Mouse (Mus musculus) heart, embryonic 11.5 days (tissue): Measurements from ENCODE around the gene Alg14. TPM values are rescaled to one million over a fixed set of nuclear protein-coding genes. Genes with fewer than 3 reads are reported as not detected.

Source experiments
- ATAC-seq: fragments of 200-750 bp; cut with Nextera tagmentation; replicated peaks from 2 replicates; pipeline ENCODE4 v1.8.0; 2017; ENCODE audit warnings: moderate library complexity; ENCODE audit not compliant: insufficient number of reproducible peaks, low FRiP score, low TSS enrichment
- H3K27ac ChIP-seq: fragments of 300-500 bp; sonication (generic); 2 replicates; pipeline ENCODE4 v1.5.1; 2014; ENCODE audit warnings: mild to moderate bottlenecking, low read depth, low read length
- H3K27me3 ChIP-seq: fragments of 300-500 bp; sonication (generic); 2 replicates; pipeline ENCODE4 v1.6.1; 2014; ENCODE audit warnings: mild to moderate bottlenecking, low read length, mixed read lengths; ENCODE audit not compliant: control insufficient read depth, insufficient read depth
- H3K36me3 ChIP-seq: fragments of 300-500 bp; sonication (generic); 2 replicates; pipeline ENCODE4 v1.6.1; 2014; ENCODE audit warnings: mild to moderate bottlenecking, low read length, moderate library complexity, mixed read lengths; ENCODE audit not compliant: control insufficient read depth, insufficient read depth
- H3K4me1 ChIP-seq: fragments of 300-500 bp; sonication (generic); 2 replicates; pipeline ENCODE4 v1.6.1; 2014; ENCODE audit warnings: low read length; ENCODE audit not compliant: control insufficient read depth, insufficient read depth
- H3K4me2 ChIP-seq: fragments of 300-500 bp; sonication (generic); 2 replicates; pipeline ENCODE4 v1.6.1; 2014; ENCODE audit warnings: mild to moderate bottlenecking, moderate library complexity
- H3K4me3 ChIP-seq: fragments of 300-500 bp; sonication (generic); 2 replicates; pipeline ENCODE4 v1.5.1; 2014; ENCODE audit warnings: low read depth, low read length
- H3K9ac ChIP-seq: fragments of 300-500 bp; sonication (generic); 2 replicates; pipeline ENCODE4 v1.6.1; 2014; ENCODE audit warnings: mild to moderate bottlenecking, low read depth, low read length, moderate library complexity
- H3K9me3 ChIP-seq: fragments of 300-500 bp; sonication (generic); replicated peaks from 2 replicates; pipeline ENCODE4 v1.6.1; 2016; ENCODE audit warnings: low read length; ENCODE audit not compliant: control insufficient read depth
- WGBS: fragments of 180-500 bp; shearing (Covaris S2); extraction: QIAGEN DNeasy Blood & Tissue Kit; methylation state at CpG from one replicate; pipeline ENCODE4 v1.1.7; 2014; ENCODE audit not compliant: insufficient replicate concordance; 5-methylcytosine and 5-hydroxymethylcytosine counted together
- polyA plus RNA-seq: library from polyadenylated mRNA; unstranded; fragments of >200 nt; fragmentation: Nextera tagmentation; extraction: Ambion mirVana; gene quantifications from 2 replicates; pipeline ENCODE4 v1.2.1, GENCODE M21; 2014

Alg14 gene
- polyA plus RNA-seq, 1 experiment from 2014 or later: 38.2 TPM

DNA sequence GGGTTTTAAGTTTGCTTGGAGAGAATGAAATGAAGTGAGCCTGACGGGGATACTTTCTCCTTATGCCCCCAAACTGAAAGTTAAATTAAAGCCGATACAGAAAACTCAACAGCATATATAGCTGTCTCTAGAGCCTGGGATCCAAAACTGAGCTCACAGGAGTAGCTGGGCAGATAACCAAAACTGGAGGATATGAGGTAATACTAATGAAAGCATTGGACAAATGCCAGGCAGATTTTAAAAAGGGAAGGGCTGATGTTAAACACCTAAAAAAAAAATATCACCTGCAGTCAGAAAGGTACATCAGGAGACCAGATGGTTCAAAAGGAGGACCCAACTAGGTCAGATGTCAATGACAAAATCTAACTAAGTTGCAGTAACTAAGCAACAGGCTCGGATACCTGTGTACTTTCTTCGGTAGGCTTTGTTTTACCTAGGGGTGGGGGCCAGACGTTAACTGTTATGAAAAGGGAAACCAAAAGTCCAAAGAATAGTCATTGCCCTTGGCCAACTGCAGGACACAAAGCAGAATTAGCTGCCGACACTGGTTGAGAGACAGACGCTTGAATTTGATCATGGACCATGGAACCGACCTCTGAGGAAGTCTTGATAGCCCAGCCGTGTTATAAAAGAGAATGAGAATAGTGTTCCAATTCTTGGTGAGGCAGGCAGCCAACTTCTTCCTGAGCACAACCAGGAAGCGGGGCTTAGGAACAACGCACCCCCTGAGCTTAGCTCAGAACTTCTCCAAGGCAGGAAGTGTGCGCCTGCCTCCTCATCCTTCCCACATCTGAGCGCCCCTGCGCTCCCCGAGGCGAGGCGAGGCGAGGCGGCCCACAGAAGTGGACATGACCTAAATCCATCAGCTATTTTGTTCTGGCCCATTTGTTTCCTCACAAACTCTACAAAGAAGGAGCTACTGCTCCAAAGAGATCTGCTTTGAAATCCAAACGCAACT, 32.8 kb upstream of the Alg14 start:
- ATAC-seq: no peak
- Histone ChIP-seq H3K9ac (no peak overlapping the region), H3K4me3 (no peak overlapping the region), H3K4me1 (peaks cover 2% of the 10 kb centered on the region; the same call in 1 of the 2 replicates), H3K27ac (no peak overlapping the region), H3K9me3 (no peaks in the 10 kb centered on the region), H3K36me3 (no peaks in the 10 kb centered on the region), H3K4me2 (no peak overlapping the region; the same call in 1 of the 2 replicates), H3K27me3 (peaks cover 29% of the 10 kb centered on the region)
- 66% methylated on average over 20 of the region's 20 CpGs for WGBS

DNA sequence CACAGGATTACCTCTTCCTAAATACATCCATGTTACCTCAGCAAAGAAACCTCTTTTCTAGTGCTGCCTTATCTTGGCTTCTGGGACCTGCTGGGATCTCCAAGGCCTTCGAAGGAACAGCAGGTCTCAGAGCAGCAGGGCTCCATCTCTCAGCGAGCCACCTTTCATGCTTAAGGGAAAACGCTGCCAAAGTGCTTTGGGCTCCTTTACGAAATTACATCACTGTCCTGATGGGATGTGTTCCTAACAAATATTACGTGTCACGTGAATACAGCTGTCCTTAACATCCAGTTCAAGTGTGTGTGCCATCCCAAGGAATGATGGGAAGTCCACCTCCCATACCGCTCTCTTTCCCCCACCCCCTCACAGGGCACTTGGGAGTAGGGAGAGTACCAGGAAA, 31.5 kb upstream of the Alg14 start:
- peaks cover 2% of the 10 kb centered on the region; the same call in 1 of the 2 replicates for H3K4me1 ChIP-seq
- ATAC-seq: no peak
- no peaks in the 10 kb centered on the region for H3K9me3 ChIP-seq
- no peak overlapping the region for H3K9ac ChIP-seq
- 67% methylated on average over 7 of the region's 7 CpGs for WGBS
- H3K27me3 ChIP-seq: peaks cover 35% of the 10 kb centered on the region
- no peak overlapping the region for H3K4me3 ChIP-seq
- peak overlapping the region; percentile 5; the same call in 1 of the 2 replicates for H3K4me2 ChIP-seq
- H3K27ac ChIP-seq: no peak overlapping the region
- H3K36me3 ChIP-seq: no peaks in the 10 kb centered on the region

DNA sequence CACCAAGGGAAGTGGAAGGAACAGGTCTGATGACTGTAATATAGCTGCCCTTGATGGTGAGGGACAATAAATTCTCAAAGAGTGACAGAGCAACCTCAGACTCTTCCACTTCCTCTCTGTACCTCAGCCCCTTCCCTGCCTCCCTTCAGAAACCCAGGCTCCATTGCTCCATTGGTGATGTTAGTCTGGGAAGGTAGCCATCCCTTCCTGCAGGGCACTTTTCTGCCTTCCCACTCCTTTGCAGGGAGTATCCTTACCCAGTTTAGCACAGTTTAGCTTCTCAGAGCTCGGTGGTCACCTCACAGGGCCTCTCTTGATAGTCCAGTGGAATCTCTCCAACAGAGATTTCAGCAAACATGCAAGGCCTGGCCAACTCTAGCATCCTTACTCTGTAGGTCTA, 30.7 kb upstream of the Alg14 start:
- Histone ChIP-seq H3K9ac (no peak overlapping the region), H3K27ac (no peak overlapping the region), H3K4me3 (0 out of 2 replicates have a peak overlapping the region, but pooled peaks have one; percentile 2), H3K4me2 (peak overlapping the region; percentile 29; the same call in 1 of the 2 replicates), H3K4me1 (peaks cover 2% of the 10 kb centered on the region; the same call in 1 of the 2 replicates), H3K27me3 (peaks cover 35% of the 10 kb centered on the region), H3K9me3 (no peaks in the 10 kb centered on the region), H3K36me3 (no peaks in the 10 kb centered on the region)
- WGBS: 35% methylated on average over 1 of the region's 1 CpGs
- ATAC-seq: no peak

DNA sequence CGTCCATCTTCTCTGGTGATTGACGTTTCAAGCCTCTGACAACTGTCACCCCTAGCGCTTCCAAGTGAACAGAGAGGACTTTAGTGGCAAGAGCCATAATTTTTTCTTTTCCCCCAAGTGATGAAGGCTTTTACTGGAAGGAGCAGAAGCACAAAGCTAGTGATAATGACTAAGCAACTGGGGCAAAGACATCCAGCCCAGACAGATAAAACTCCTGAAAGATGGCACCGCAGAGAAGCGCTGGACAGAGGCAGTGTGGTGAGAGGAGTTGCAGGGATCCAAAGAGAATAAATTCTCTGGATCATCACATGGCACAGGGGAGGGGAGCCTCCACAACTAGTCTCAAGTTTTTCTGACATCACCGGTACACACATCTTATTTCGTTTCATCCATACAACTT, 30.3 kb upstream of the Alg14 start:
- WGBS: 56% methylated on average over 7 of the region's 7 CpGs
- Histone ChIP-seq H3K27ac (no peak overlapping the region), H3K4me3 (0 out of 2 replicates have a peak overlapping the region, but pooled peaks have one; percentile 2), H3K36me3 (no peaks in the 10 kb centered on the region), H3K9ac (no peak overlapping the region), H3K4me1 (peaks cover 2% of the 10 kb centered on the region; the same call in 1 of the 2 replicates), H3K4me2 (peak overlapping the region; percentile 29), H3K27me3 (peaks cover 35% of the 10 kb centered on the region), H3K9me3 (no peaks in the 10 kb centered on the region)
- ATAC-seq: no peak

DNA sequence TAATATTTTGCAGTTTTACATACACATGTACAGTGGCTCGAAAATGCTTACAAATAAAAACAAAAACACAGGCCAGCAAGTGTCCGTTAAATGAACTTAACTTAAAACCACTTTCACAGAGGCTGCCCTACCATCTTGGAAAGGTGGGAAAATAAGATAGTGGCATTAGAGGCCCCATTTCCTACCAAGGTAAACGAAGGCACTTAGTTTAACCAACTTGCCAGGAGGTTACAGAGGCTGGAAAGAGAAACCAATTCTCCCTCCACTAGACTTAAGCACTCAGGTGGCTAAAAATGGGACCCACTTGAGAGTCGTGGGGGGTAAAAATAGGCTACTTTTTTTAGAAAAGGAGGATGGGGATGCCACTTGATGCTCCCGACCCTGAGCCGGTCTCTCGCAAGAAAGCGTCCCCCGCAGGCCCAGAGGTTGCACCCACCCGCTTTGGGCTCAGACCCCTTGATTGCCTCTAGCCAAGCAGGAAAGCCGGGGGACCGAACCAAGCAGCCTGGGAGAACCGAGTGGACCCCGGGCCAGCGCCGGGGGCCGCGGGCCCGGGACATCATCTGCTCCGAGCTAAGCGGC, 29.5 kb upstream of the Alg14 start:
- Histone ChIP-seq H3K9me3 (no peaks in the 10 kb centered on the region), H3K4me3 (peak overlapping the region; percentile 82), H3K27ac (no peak overlapping the region), H3K36me3 (no peaks in the 10 kb centered on the region), H3K4me1 (peaks cover 2% of the 10 kb centered on the region; the same call in 1 of the 2 replicates), H3K27me3 (peaks cover 35% of the 10 kb centered on the region), H3K9ac (peak overlapping the region; percentile 79), H3K4me2 (peak overlapping the region; percentile 100)
- no peak for ATAC-seq
- WGBS: 7% methylated on average over 21 of the region's 21 CpGs

DNA sequence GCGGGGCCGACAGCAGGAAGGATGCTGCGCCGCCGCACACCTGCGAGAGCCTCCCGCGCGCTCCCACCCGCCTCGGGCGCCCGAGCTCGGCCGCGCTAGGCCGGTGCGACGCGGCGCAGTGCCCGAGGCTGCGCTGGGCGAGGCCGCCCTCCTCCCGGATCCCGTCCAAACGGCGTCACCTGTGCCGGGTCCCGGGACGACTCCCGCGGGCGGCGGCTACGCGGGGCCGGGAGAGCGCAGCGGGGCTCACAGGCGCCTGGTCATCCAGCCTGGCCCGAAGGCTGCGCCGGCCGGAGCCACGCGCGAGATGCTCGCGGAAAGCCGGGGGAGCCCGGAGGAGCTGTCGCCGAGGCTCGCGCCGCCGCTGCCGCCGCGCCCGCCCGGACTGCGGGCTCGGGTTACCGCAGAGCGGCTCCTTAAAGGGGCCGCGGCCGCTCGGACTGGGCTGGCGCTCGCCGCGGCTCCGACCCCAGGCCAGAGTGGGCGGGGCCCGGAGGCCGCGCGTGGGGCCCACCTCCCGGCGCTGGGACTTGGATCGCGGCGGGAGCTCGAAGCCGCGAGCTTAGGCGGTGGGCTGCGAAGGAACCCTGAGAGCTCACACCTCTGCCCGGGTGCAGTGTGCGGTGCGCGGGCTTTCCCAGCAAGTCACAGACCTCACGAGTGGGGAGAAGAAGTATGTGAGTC, 28.9 kb upstream of the Alg14 start:
- WGBS: under 1% methylated on average over 84 of the region's 97 CpGs
- H3K9ac ChIP-seq: peak overlapping the region; percentile 79
- peak overlapping the region; percentile 100 for H3K4me2 ChIP-seq
- H3K27ac ChIP-seq: 0 out of 2 replicates have a peak overlapping the region, but pooled peaks have one; percentile 32
- no peaks in the 10 kb centered on the region for H3K9me3 ChIP-seq
- H3K4me3 ChIP-seq: peak overlapping the region; percentile 82
- peaks cover 2% of the 10 kb centered on the region; the same call in 1 of the 2 replicates for H3K4me1 ChIP-seq
- no peaks in the 10 kb centered on the region for H3K36me3 ChIP-seq
- H3K27me3 ChIP-seq: peaks cover 35% of the 10 kb centered on the region
- peak; percentile 90 for ATAC-seq

DNA sequence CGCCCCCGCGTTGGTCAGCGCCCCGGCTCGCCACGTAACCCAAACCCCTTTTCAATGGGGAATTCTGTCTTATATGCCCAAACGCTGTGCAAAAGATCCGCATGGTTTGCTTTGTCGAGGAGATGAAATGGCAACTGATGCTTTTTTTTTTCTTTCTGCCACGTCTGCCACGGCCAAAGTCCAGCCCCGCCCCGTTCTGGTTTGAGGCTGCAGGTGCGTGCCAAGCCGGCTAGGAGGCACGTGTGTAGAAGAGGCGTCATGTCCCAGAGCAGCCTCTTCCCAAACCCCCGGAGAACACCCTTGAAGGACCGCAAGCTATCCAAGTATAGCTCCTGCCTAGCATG, 28.4 kb upstream of the Alg14 start:
- 0 out of 2 replicates have a peak overlapping the region, but pooled peaks have one; percentile 32 for H3K27ac ChIP-seq
- ATAC-seq: no peak
- no peaks in the 10 kb centered on the region for H3K9me3 ChIP-seq
- H3K4me2 ChIP-seq: peak overlapping the region; percentile 100
- 2% methylated on average over 19 of the region's 20 CpGs for WGBS
- H3K27me3 ChIP-seq: peaks cover 35% of the 10 kb centered on the region
- H3K9ac ChIP-seq: peak overlapping the region; percentile 79
- H3K4me1 ChIP-seq: peaks cover 2% of the 10 kb centered on the region; the same call in 1 of the 2 replicates
- no peaks in the 10 kb centered on the region for H3K36me3 ChIP-seq
- H3K4me3 ChIP-seq: peak overlapping the region; percentile 82

DNA sequence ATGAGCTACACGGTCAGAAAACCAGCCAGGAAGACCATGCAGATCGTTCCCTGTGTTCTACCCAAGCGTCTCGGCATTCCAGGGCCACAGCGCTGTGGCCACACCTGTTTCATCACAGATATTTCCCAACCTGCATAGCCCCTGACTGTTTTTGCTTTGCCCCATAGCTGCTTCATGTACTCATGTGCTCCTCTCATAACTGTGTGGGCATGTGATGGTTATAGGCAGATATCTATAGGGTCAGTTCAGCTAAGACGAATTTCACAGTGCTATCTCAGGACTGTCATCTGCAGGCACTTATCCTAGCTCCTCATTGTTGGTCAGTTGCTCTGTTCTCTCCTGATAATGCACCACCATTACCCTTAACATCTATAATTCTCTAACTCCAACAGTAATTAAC, 27.3 kb upstream of the Alg14 start:
- 51% methylated on average over 6 of the region's 6 CpGs for WGBS
- Histone ChIP-seq H3K27me3 (peaks cover 35% of the 10 kb centered on the region), H3K9ac (no peak overlapping the region), H3K27ac (peak overlapping the region; percentile 24; the same call in 1 of the 2 replicates), H3K36me3 (no peaks in the 10 kb centered on the region), H3K4me2 (peak overlapping the region; percentile 24; the same call in 1 of the 2 replicates), H3K4me3 (no peak overlapping the region), H3K4me1 (peaks cover 2% of the 10 kb centered on the region; the same call in 1 of the 2 replicates), H3K9me3 (no peaks in the 10 kb centered on the region)
- ATAC-seq: peak; percentile 62
